In genomic region chr10:4388384-4388745, GRCm38 (mm10) we compare ENCODE assay signal across 8 mouse cellular contexts. TPM values are rescaled to one million over a fixed set of nuclear protein-coding genes. Genes with fewer than 3 reads are reported as not detected.
DNase-seq lines count a peak whose midpoint lies in the region; ATAC-seq and TF ChIP-seq lines count a peak whose summit lies in the region.

No protein-coding gene starts in this region.

- WGBS in forebrain, postnatal 0 days = 1% methylated on average over 19 of the region's 19 CpGs
- WGBS in kidney, postnatal 0 days = under 1% methylated on average over 19 of the region's 19 CpGs
- WGBS in midbrain, embryonic 15.5 days = under 1% methylated on average over 19 of the region's 19 CpGs

- no peak for ATAC-seq in forebrain, postnatal 0 days
- ATAC-seq in kidney, postnatal 0 days (replicated peaks; ENCODE audit: low FRiP score, low read depth) = no peak
- ATAC-seq in midbrain, embryonic 15.5 days (replicated peaks) = no peak

- H3K4me3 ChIP-seq in forebrain, postnatal 0 days (ENCODE audit: low read depth, low read length) = peak overlapping the region; percentile 99
- H3K4me3 ChIP-seq in kidney, postnatal 0 days (replicated peaks; ENCODE audit: low read depth, low read length) = peak overlapping the region; percentile 98
- H3K4me3 ChIP-seq in midbrain, embryonic 15.5 days = peak overlapping the region; percentile 91

- H3K36me3 ChIP-seq in forebrain, postnatal 0 days (ENCODE audit: insufficient read depth) = no peaks in the 10 kb centered on the region
- 0 out of 2 replicates have a peak, but pooled peaks cover 3% of the 10 kb centered on the region for H3K36me3 ChIP-seq in kidney, postnatal 0 days (ENCODE audit: insufficient read depth, low read length)
- no peaks in the 10 kb centered on the region for H3K36me3 ChIP-seq in midbrain, embryonic 15.5 days (replicated peaks)

- peak; percentile 51 for DNase-seq in kidney, adult 11 months
- no peak for DNase-seq in kidney, postnatal 10 days
- DNase-seq in T-cell, adult 2 months (ENCODE audit: low spot score) = peak; percentile 20
- no peak for DNase-seq in forebrain, postnatal 0 days
- DNase-seq in kidney, postnatal 0 days (ENCODE audit: low spot score) = peak; percentile 38
- DNase-seq in adrenal gland, postnatal 4 days (ENCODE audit: low spot score in 2 of 2) = no peak
- no peak for DNase-seq in left cerebral cortex, adult 9 months (ENCODE audit: low spot score in 2 of 2)

- H3K9ac ChIP-seq in forebrain, postnatal 0 days = peak overlapping the region; percentile 99
- peak overlapping the region; percentile 100 for H3K9ac ChIP-seq in kidney, postnatal 0 days (ENCODE audit: low read depth, low read length)
- peak overlapping the region; percentile 94 for H3K9ac ChIP-seq in midbrain, embryonic 15.5 days

- peak overlapping the region; percentile 92 for H3K4me2 ChIP-seq in forebrain, postnatal 0 days (ENCODE audit: low read depth)
- peak overlapping the region; percentile 80 for H3K4me2 ChIP-seq in kidney, postnatal 0 days (ENCODE audit: low read length)
- peak overlapping the region; percentile 79 for H3K4me2 ChIP-seq in midbrain, embryonic 15.5 days

- no peak for TF ChIP-seq CTCF in forebrain, postnatal 0 days (IDR thresholded peaks at IDR 0.05; ENCODE audit: low read depth)
- TF ChIP-seq CTCF in kidney, postnatal 0 days (IDR thresholded peaks at IDR 0.05; ENCODE audit: low read depth) = no peak

- peak overlapping the region; percentile 99 for H3K27ac ChIP-seq in forebrain, postnatal 0 days (ENCODE audit: low read depth, low read length)
- peak overlapping the region; percentile 98 for H3K27ac ChIP-seq in kidney, postnatal 0 days
- peak overlapping the region; percentile 100 for H3K27ac ChIP-seq in midbrain, embryonic 15.5 days

- H3K9me3 ChIP-seq in forebrain, postnatal 0 days (ENCODE audit: low read length) = no peaks in the 10 kb centered on the region
- no peaks in the 10 kb centered on the region for H3K9me3 ChIP-seq in kidney, postnatal 0 days (replicated peaks; ENCODE audit: low read length)
- H3K9me3 ChIP-seq in midbrain, embryonic 15.5 days = no peaks in the 10 kb centered on the region

- H3K4me1 ChIP-seq in forebrain, postnatal 0 days (ENCODE audit: insufficient read depth) = peaks cover 23% of the 10 kb centered on the region
- peaks cover 27% of the 10 kb centered on the region for H3K4me1 ChIP-seq in kidney, postnatal 0 days (replicated peaks; ENCODE audit: insufficient read depth, low read length)
- peaks cover 41% of the 10 kb centered on the region for H3K4me1 ChIP-seq in midbrain, embryonic 15.5 days

- H3K27me3 ChIP-seq in forebrain, postnatal 0 days (ENCODE audit: insufficient read depth, low read length) = no peaks in the 10 kb centered on the region
- no peaks in the 10 kb centered on the region for H3K27me3 ChIP-seq in kidney, postnatal 0 days (ENCODE audit: insufficient read depth, low read length)
- no peaks in the 10 kb centered on the region for H3K27me3 ChIP-seq in midbrain, embryonic 15.5 days (replicated peaks)

RNA-seq across cellular contexts. Expression of gene Zbtb2, which starts 0.5 kb away (rescaled TPM):
- total RNA-seq in forebrain, postnatal 0 days (2014; rRNA removed) = 20.0 and 24.2 TPM in 2 replicates
- 15.2 and 15.7 TPM in 2 replicates for polyA plus RNA-seq in forebrain, postnatal 0 days (2015; fragmentation: Nextera tagmentation; extraction: Ambion mirVana)
- polyA plus RNA-seq in kidney, postnatal 0 days (2015; fragmentation: Nextera tagmentation; extraction: Ambion mirVana) = 13.0 and 13.7 TPM in 2 replicates
- 16.5 and 16.6 TPM in 2 replicates for polyA plus RNA-seq in midbrain, embryonic 15.5 days (2015; fragmentation: Nextera tagmentation; extraction: Ambion mirVana)
- 10 to 100 TPM; 11.1 to 13.4 TPM for total RNA-seq in adrenal gland, postnatal 4 days (2021)

RNA-seq across cellular contexts. Expression of gene Rmnd1, which starts 43.8 kb away (rescaled TPM):
- 18.8 and 23.9 TPM in 2 replicates for total RNA-seq in forebrain, postnatal 0 days (2014; rRNA removed)
- polyA plus RNA-seq in forebrain, postnatal 0 days (2015; fragmentation: Nextera tagmentation; extraction: Ambion mirVana) = 17.5 and 24.4 TPM in 2 replicates
- polyA plus RNA-seq in kidney, postnatal 0 days (2015; fragmentation: Nextera tagmentation; extraction: Ambion mirVana) = 45.4 and 47.1 TPM in 2 replicates
- 51.4 and 51.6 TPM in 2 replicates for polyA plus RNA-seq in midbrain, embryonic 15.5 days (2015; fragmentation: Nextera tagmentation; extraction: Ambion mirVana)
- 10 to 100 TPM; 46.8 to 49.4 TPM for total RNA-seq in adrenal gland, postnatal 4 days (2021)

RNA-seq across cellular contexts. Expression of gene Armt1, which starts 43.9 kb away (rescaled TPM):
- total RNA-seq in forebrain, postnatal 0 days (2014; rRNA removed) = 11.5 and 17.6 TPM in 2 replicates
- polyA plus RNA-seq in forebrain, postnatal 0 days (2015; fragmentation: Nextera tagmentation; extraction: Ambion mirVana) = 5.3 and 6.1 TPM in 2 replicates
- 17.1 and 19.2 TPM in 2 replicates for polyA plus RNA-seq in kidney, postnatal 0 days (2015; fragmentation: Nextera tagmentation; extraction: Ambion mirVana)
- 11.4 and 11.8 TPM in 2 replicates for polyA plus RNA-seq in midbrain, embryonic 15.5 days (2015; fragmentation: Nextera tagmentation; extraction: Ambion mirVana)
- total RNA-seq in adrenal gland, postnatal 4 days (2021) = 10 to 100 TPM; 20.0 to 21.6 TPM

Comparison
In these comparisons a context has a peak if more than half of its experiments do, and no peak if none do; other contexts are left out.
1. DNase-seq: peak in kidney, adult 11 months (single experiment), T-cell, adult 2 months (single experiment) and kidney, postnatal 0 days (single experiment); none in kidney, postnatal 10 days (single experiment), forebrain, postnatal 0 days (single experiment), adrenal gland, postnatal 4 days (0 of 2) and left cerebral cortex, adult 9 months (0 of 2).
2. Peak in every context shown above with its lines, with median percentiles within 50 percentile points of each other: H3K27ac ChIP-seq, H3K4me2 ChIP-seq, H3K4me3 ChIP-seq and H3K9ac ChIP-seq.